Mouse (Mus musculus): ENCODE measurements at regions not wholly inside any gene's neighbourhood (a gene's known extent, or its start where the extent isn't known, plus 50 kb on each side); places are given as distances from the start of the nearest gene placed in this dataset.
"Not testable (repeated sequence)": the region's sequence is repeated elsewhere in the genome, so short reads cannot be mapped to it uniquely, and the experiment has no call there.

GRCm38 (mm10) chr1:136680173-136680572, 55.5 kb downstream of the Zfp281 start:
- H3K9me3 ChIP-seq (ENCODE audit: control insufficient read depth, low read length): no peaks in the 10 kb centered on the region
- WGBS: 74% methylated on average over 3 of the region's 3 CpGs
- no peak overlapping the region for H3K27ac ChIP-seq (ENCODE audit: low read depth, low read length)
- H3K4me2 ChIP-seq (ENCODE audit: low read depth, low read length, severe bottlenecking): no peak overlapping the region
- H3K4me1 ChIP-seq (replicated peaks; ENCODE audit: control insufficient read depth, insufficient read depth, low read length): no peaks in the 10 kb centered on the region
- DNase-seq (ENCODE audit: low spot score) (no peak), ATAC-seq (replicated peaks; ENCODE audit: low FRiP score) (no peak)
- H3K27me3 ChIP-seq (ENCODE audit: control insufficient read depth, insufficient read depth, low read length): no peaks in the 10 kb centered on the region
- H3K36me3 ChIP-seq (ENCODE audit: control insufficient read depth, insufficient read depth, low read length): no peaks in the 10 kb centered on the region
- H3K9ac ChIP-seq (ENCODE audit: low read length): no peak overlapping the region
- H3K4me3 ChIP-seq (ENCODE audit: low read depth, low read length): no peak overlapping the region

DNA sequence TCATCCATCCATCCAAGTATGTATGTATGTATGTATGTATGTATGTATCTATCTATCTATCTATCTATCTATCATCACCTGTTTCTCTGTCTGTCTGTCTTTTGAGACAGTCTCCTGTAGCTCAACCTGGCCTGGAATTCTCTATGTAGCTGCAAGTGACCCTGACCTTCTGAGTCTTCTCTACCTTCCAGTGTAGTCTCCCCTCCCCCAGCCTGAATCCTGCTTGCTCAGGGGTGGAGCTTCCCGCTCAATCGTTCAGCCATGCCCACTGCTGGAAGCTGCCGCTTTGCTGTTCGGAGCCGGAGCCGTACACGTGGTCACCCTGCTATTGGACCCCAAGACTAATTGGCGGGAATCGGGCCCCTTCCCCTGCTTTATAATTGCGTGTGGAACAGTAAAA, 57.6 kb downstream of the Zfp281 start:
- H3K36me3 ChIP-seq (ENCODE audit: control insufficient read depth, insufficient read depth, low read length); H3K4me3 ChIP-seq (ENCODE audit: low read depth, low read length); ATAC-seq (replicated peaks; ENCODE audit: low FRiP score); H3K27me3 ChIP-seq (ENCODE audit: control insufficient read depth, insufficient read depth, low read length); H3K27ac ChIP-seq (ENCODE audit: low read depth, low read length); H3K9ac ChIP-seq (ENCODE audit: low read length); H3K4me2 ChIP-seq (ENCODE audit: low read depth, low read length, severe bottlenecking); DNase-seq (ENCODE audit: low spot score); H3K9me3 ChIP-seq (ENCODE audit: control insufficient read depth, low read length); H3K4me1 ChIP-seq (replicated peaks; ENCODE audit: control insufficient read depth, insufficient read depth, low read length): not testable (repeated sequence)
- 72% methylated on average over 10 of the region's 10 CpGs for WGBS

DNA sequence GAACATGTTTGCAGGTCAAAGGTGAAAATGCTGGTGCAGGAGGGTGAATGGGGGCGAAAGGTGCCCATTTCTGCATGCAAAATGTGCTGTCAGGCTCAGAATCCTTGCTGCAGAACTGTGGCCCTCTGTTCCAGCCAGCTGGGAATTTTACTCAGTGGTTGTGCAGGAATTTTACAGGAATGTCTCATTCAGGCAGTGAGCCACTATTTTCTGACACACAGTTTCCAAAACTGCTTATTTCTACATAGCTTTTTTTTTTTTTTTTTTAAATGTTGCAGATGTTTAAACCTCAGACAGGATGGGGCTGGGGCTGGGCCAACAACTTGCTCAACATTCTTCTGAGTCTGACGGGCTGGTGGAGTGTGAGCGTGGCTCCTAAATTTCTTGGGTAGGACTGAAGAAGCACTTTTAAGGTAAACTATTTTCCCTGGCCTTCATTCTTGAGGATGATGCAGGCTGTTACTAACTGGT, 58.4 kb downstream of the Zfp281 start:
- ATAC-seq (replicated peaks; ENCODE audit: low FRiP score) (no peak), DNase-seq (ENCODE audit: low spot score) (no peak)
- Histone ChIP-seq H3K27ac (ENCODE audit: low read depth, low read length) (no peak overlapping the region), H3K9me3 (ENCODE audit: control insufficient read depth, low read length) (no peaks in the 10 kb centered on the region), H3K4me3 (ENCODE audit: low read depth, low read length) (no peak overlapping the region), H3K27me3 (ENCODE audit: control insufficient read depth, insufficient read depth, low read length) (no peaks in the 10 kb centered on the region), H3K4me1 (replicated peaks; ENCODE audit: control insufficient read depth, insufficient read depth, low read length) (no peaks in the 10 kb centered on the region), H3K4me2 (ENCODE audit: low read depth, low read length, severe bottlenecking) (no peak overlapping the region), H3K36me3 (ENCODE audit: control insufficient read depth, insufficient read depth, low read length) (no peaks in the 10 kb centered on the region), H3K9ac (ENCODE audit: low read length) (no peak overlapping the region)
- 85% methylated on average over 3 of the region's 3 CpGs for WGBS

GRCm38 (mm10) chr1:136683561-136684131, 58.9 kb downstream of the Zfp281 start:
- H3K9me3 ChIP-seq (ENCODE audit: control insufficient read depth, low read length): no peaks in the 10 kb centered on the region
- H3K9ac ChIP-seq (ENCODE audit: low read length): no peak overlapping the region
- H3K27ac ChIP-seq (ENCODE audit: low read depth, low read length): no peak overlapping the region
- no peak for ATAC-seq (replicated peaks; ENCODE audit: low FRiP score)
- no peak for DNase-seq (ENCODE audit: low spot score)
- H3K4me3 ChIP-seq (ENCODE audit: low read depth, low read length): no peak overlapping the region
- no peak overlapping the region for H3K4me2 ChIP-seq (ENCODE audit: low read depth, low read length, severe bottlenecking)
- no peaks in the 10 kb centered on the region for H3K36me3 ChIP-seq (ENCODE audit: control insufficient read depth, insufficient read depth, low read length)
- 80% methylated on average over 10 of the region's 10 CpGs for WGBS
- H3K4me1 ChIP-seq (replicated peaks; ENCODE audit: control insufficient read depth, insufficient read depth, low read length): no peaks in the 10 kb centered on the region
- H3K27me3 ChIP-seq (ENCODE audit: control insufficient read depth, insufficient read depth, low read length): no peaks in the 10 kb centered on the region

GRCm38 (mm10) chr1:136684481-136684880, 59.8 kb downstream of the Zfp281 start:
- no peak overlapping the region for H3K27ac ChIP-seq (ENCODE audit: low read depth, low read length)
- WGBS: 88% methylated on average over 5 of the region's 5 CpGs
- no peaks in the 10 kb centered on the region for H3K4me1 ChIP-seq (replicated peaks; ENCODE audit: control insufficient read depth, insufficient read depth, low read length)
- ATAC-seq (replicated peaks; ENCODE audit: low FRiP score) (no peak), DNase-seq (ENCODE audit: low spot score) (no peak)
- no peaks in the 10 kb centered on the region for H3K9me3 ChIP-seq (ENCODE audit: control insufficient read depth, low read length)
- no peaks in the 10 kb centered on the region for H3K27me3 ChIP-seq (ENCODE audit: control insufficient read depth, insufficient read depth, low read length)
- no peaks in the 10 kb centered on the region for H3K36me3 ChIP-seq (ENCODE audit: control insufficient read depth, insufficient read depth, low read length)
- no peak overlapping the region for H3K4me3 ChIP-seq (ENCODE audit: low read depth, low read length)
- H3K4me2 ChIP-seq (ENCODE audit: low read depth, low read length, severe bottlenecking): no peak overlapping the region
- no peak overlapping the region for H3K9ac ChIP-seq (ENCODE audit: low read length)

DNA sequence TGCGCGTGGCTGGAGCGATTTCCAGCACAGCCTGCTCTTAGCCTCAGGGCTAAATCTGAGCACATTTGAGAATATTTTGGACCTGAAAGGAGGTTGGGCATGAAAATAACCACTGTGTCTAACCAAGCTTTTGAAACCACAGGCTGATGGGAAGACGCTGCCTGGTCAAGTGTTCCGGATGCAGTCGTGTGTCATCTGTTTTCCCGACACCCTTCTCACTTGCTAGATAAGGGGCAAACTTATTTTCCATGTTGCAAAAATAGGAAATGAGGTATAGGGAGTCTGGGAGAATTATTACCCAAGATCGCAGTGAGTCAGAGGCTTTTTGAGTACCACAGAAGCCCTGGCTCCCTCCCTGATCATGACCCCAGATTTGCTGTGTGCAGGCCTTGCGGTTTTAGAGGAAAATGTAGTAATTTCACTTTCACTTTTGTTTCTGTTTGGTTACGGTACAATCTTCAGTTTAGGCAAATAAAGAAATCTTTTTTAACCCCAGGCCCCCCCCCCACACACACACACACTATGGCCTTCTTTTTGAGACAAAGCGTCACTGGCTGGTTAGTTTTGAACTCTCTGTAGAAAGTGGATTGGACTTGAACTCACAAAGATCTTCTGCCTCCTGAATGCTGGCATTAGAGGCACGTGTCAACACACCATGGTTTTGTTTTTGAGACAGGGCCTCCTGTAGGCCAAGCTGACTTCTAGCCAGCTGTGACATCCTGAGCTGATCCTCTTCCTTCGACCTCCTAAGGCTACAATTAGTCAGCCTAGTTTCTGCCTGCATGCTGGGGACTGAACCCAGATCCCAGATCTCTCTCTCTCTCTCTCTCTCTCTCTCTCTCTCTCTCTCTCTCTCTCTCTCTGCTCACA, 60.7 kb downstream of the Zfp281 start:
- WGBS: 78% methylated on average over 13 of the region's 13 CpGs
- DNase-seq (ENCODE audit: low spot score) (no peak), ATAC-seq (replicated peaks; ENCODE audit: low FRiP score) (no peak)
- Histone ChIP-seq H3K27me3 (ENCODE audit: control insufficient read depth, insufficient read depth, low read length) (no peaks in the 10 kb centered on the region), H3K4me2 (ENCODE audit: low read depth, low read length, severe bottlenecking) (no peak overlapping the region), H3K4me1 (replicated peaks; ENCODE audit: control insufficient read depth, insufficient read depth, low read length) (no peaks in the 10 kb centered on the region), H3K4me3 (ENCODE audit: low read depth, low read length) (no peak overlapping the region), H3K27ac (ENCODE audit: low read depth, low read length) (no peak overlapping the region), H3K9me3 (ENCODE audit: control insufficient read depth, low read length) (no peaks in the 10 kb centered on the region), H3K36me3 (ENCODE audit: control insufficient read depth, insufficient read depth, low read length) (no peaks in the 10 kb centered on the region), H3K9ac (ENCODE audit: low read length) (no peak overlapping the region)

- no peak overlapping the region for H3K4me3 ChIP-seq (ENCODE audit: low read depth, low read length)
- no peak for ATAC-seq (replicated peaks; ENCODE audit: low FRiP score)
- H3K9me3 ChIP-seq (ENCODE audit: control insufficient read depth, low read length): no peaks in the 10 kb centered on the region
- no peak for DNase-seq (ENCODE audit: low spot score)
- H3K4me1 ChIP-seq (replicated peaks; ENCODE audit: control insufficient read depth, insufficient read depth, low read length): no peaks in the 10 kb centered on the region
- H3K36me3 ChIP-seq (ENCODE audit: control insufficient read depth, insufficient read depth, low read length): no peaks in the 10 kb centered on the region
- H3K9ac ChIP-seq (ENCODE audit: low read length): no peak overlapping the region
- no peak overlapping the region for H3K27ac ChIP-seq (ENCODE audit: low read depth, low read length)
- no peaks in the 10 kb centered on the region for H3K27me3 ChIP-seq (ENCODE audit: control insufficient read depth, insufficient read depth, low read length)
- no peak overlapping the region for H3K4me2 ChIP-seq (ENCODE audit: low read depth, low read length, severe bottlenecking)
Observed at GRCm38 (mm10) chr1:136686467-136686866, 61.8 kb downstream of the Zfp281 start.

- 28% methylated on average over 2 of the region's 2 CpGs for WGBS
- H3K36me3 ChIP-seq (ENCODE audit: control insufficient read depth, insufficient read depth, low read length): no peaks in the 10 kb centered on the region
- no peak overlapping the region for H3K4me2 ChIP-seq (ENCODE audit: low read depth, low read length, severe bottlenecking)
- H3K4me3 ChIP-seq (ENCODE audit: low read depth, low read length): no peak overlapping the region
- H3K9ac ChIP-seq (ENCODE audit: low read length): no peak overlapping the region
- H3K27ac ChIP-seq (ENCODE audit: low read depth, low read length): no peak overlapping the region
- no peak for DNase-seq (ENCODE audit: low spot score)
- ATAC-seq (replicated peaks; ENCODE audit: low FRiP score): no peak
- H3K9me3 ChIP-seq (ENCODE audit: control insufficient read depth, low read length): no peaks in the 10 kb centered on the region
- H3K27me3 ChIP-seq (ENCODE audit: control insufficient read depth, insufficient read depth, low read length): no peaks in the 10 kb centered on the region
- H3K4me1 ChIP-seq (replicated peaks; ENCODE audit: control insufficient read depth, insufficient read depth, low read length): no peaks in the 10 kb centered on the region
Observed at GRCm38 (mm10) chr1:136690068-136690467, 65.4 kb downstream of the Zfp281 start.

- no peaks in the 10 kb centered on the region for H3K36me3 ChIP-seq (ENCODE audit: control insufficient read depth, insufficient read depth, low read length)
- no peak overlapping the region for H3K4me2 ChIP-seq (ENCODE audit: low read depth, low read length, severe bottlenecking)
- DNase-seq (ENCODE audit: low spot score) (no peak), ATAC-seq (replicated peaks; ENCODE audit: low FRiP score) (no peak)
- no peak overlapping the region for H3K9ac ChIP-seq (ENCODE audit: low read length)
- H3K27ac ChIP-seq (ENCODE audit: low read depth, low read length): no peak overlapping the region
- WGBS: 31% methylated on average over 5 of the region's 5 CpGs
- peaks cover 3% of the 10 kb centered on the region; the same call in 1 of the 2 replicates for H3K4me1 ChIP-seq (replicated peaks; ENCODE audit: control insufficient read depth, insufficient read depth, low read length)
- no peak overlapping the region for H3K4me3 ChIP-seq (ENCODE audit: low read depth, low read length)
- H3K9me3 ChIP-seq (ENCODE audit: control insufficient read depth, low read length): no peaks in the 10 kb centered on the region
- H3K27me3 ChIP-seq (ENCODE audit: control insufficient read depth, insufficient read depth, low read length): no peaks in the 10 kb centered on the region
Observed at GRCm38 (mm10) chr1:136693421-136693820, 68.7 kb downstream of the Zfp281 start.
